Mouse (Mus musculus): ENCODE results near the gene Sypl. TPM values are rescaled to one million over a fixed set of nuclear protein-coding genes. Genes with fewer than 3 reads are reported as not detected.

Sypl gene
- total RNA-seq, 2 experiments from 2014 or later = 78.7 to 115 TPM

Other genes starting within 250 kb of the Sypl start
- gene Nampt, start 134.3 kb upstream of the Sypl start, total RNA-seq (2014; fragmentation: Nextera tagmentation) = 51.8 and 57.7 TPM in 2 replicates
- 66.0 and 79.2 TPM in 2 replicates for gene Nampt, start 134.3 kb upstream of the Sypl start, total RNA-seq (2017)
- not detected in 2 replicates for gene Cdhr3, start 139.0 kb downstream of the Sypl start, total RNA-seq (2014; fragmentation: Nextera tagmentation)
- not detected in 2 replicates for gene Cdhr3, start 139.0 kb downstream of the Sypl start, total RNA-seq (2017)
- 85.5 and 121 TPM in 2 replicates for gene Atxn7l1, start 193.8 kb downstream of the Sypl start, total RNA-seq (2014; fragmentation: Nextera tagmentation)
- gene Atxn7l1, start 193.8 kb downstream of the Sypl start, total RNA-seq (2017) = 44.6 and 58.1 TPM in 2 replicates

All from granulocyte monocyte progenitor cell, adult 5-6 weeks (primary cell).